Mouse (Mus musculus) CH12.LX (cell line): ENCODE data around the gene Usp37. TPM values are rescaled to one million over a fixed set of nuclear protein-coding genes. Genes with fewer than 3 reads are reported as not detected.

Source experiments
- DNase-seq: peaks from one replicate; pipeline ENCODE4 v3.0.0-alpha.2; 2013; ENCODE audit errors: extremely low read depth
- H3K27ac ChIP-seq: 2 replicates; pipeline ENCODE4 v1.5.1; 2012; ENCODE audit warnings: low read depth, mild to moderate bottlenecking, control low read depth, moderate library complexity; ENCODE audit not compliant: insufficient read depth
- H3K27me3 ChIP-seq: replicated peaks from 2 replicates; pipeline ENCODE3; 2012; ENCODE audit warnings: inconsistent platforms
- H3K36me3 ChIP-seq, 2 experiments: replicated peaks in 1 of 2; 2 replicates each; pipeline versions ENCODE3 to v1.6.1; 2012; ENCODE audit warnings: inconsistent platforms in 1 of 2, low read length in 1 of 2, mild to moderate bottlenecking in 1 of 2, mixed read lengths in 1 of 2, moderate library complexity in 1 of 2; ENCODE audit not compliant: control insufficient read depth in 1 of 2, insufficient read depth in 1 of 2
- H3K4me1 ChIP-seq, 2 experiments: 2 replicates each; pipeline ENCODE4 v1.6.1; 2012; ENCODE audit warnings: inconsistent platforms in 1 of 2, moderate library complexity in 1 of 2; ENCODE audit not compliant: insufficient read depth in 2 of 2, control insufficient read depth in 1 of 2
- H3K4me2 ChIP-seq: 2 replicates; pipeline ENCODE4 v1.6.1; 2012; ENCODE audit warnings: low read depth, mild to moderate bottlenecking, control low read depth; ENCODE audit not compliant: poor library complexity, insufficient read depth, severe bottlenecking
- H3K4me3 ChIP-seq, 3 experiments: fragments of 150-350 bp in 1 of 3; sonication (generic) in 1 of 3; replicated peaks in 1 of 3; 2 replicates each; pipeline versions ENCODE3 to v1.5.1; 2011 to 2012; ENCODE audit warnings: low read depth in 2 of 3, low read length in 2 of 3, mild to moderate bottlenecking in 2 of 3, moderate library complexity in 2 of 3, control low read depth in 1 of 3, improper control_type of control experiment in 1 of 3, inconsistent platforms in 1 of 3, mixed read lengths in 1 of 3; ENCODE audit not compliant: poor library complexity in 1 of 3
- H3K79me2 ChIP-seq: replicated peaks from 2 replicates; pipeline ENCODE4 v1.6.1; 2012; ENCODE audit warnings: mild to moderate bottlenecking, moderate library complexity; ENCODE audit not compliant: control insufficient read depth, poor library complexity, insufficient read depth, severe bottlenecking; ENCODE audit errors: extremely low read depth
- H3K9ac ChIP-seq: 2 replicates; pipeline ENCODE4 v1.6.1; 2012; ENCODE audit warnings: low read depth, mild to moderate bottlenecking, control low read depth, moderate library complexity; ENCODE audit not compliant: insufficient read depth
- H3K9me3 ChIP-seq: replicated peaks from 2 replicates; pipeline ENCODE3; 2012; ENCODE audit warnings: low read length, inconsistent platforms, mixed read lengths
- CHD1 ChIP-seq: IDR thresholded peaks from 2 replicates; pipeline ENCODE4 v1.6.1; 2012; ENCODE audit warnings: low read depth, low read length, improper control_type of control experiment, inconsistent platforms
- E2F4 ChIP-seq: IDR thresholded peaks from 2 replicates; pipeline ENCODE4 v1.6.1; 2011; ENCODE audit warnings: low read depth, low read length, improper control_type of control experiment; ENCODE audit not compliant: insufficient replicate concordance
- ELF1 ChIP-seq: IDR thresholded peaks from 2 replicates; pipeline ENCODE4 v1.6.1; 2014; ENCODE audit warnings: low read depth, mild to moderate bottlenecking, inconsistent platforms, low read length, improper control_type of control experiment
- ETS1 ChIP-seq: conservative IDR thresholded peaks from 2 replicates; pipeline ENCODE4 v1.6.1; 2012; ENCODE audit warnings: low read depth, mild to moderate bottlenecking, inconsistent platforms, low read length, improper control_type of control experiment, moderate library complexity
- HCFC1 ChIP-seq: IDR thresholded peaks from 2 replicates; pipeline ENCODE4 v1.6.1; 2012; ENCODE audit warnings: low read depth, mild to moderate bottlenecking, inconsistent platforms, low read length, improper control_type of control experiment
- IRF4 ChIP-seq: IDR thresholded peaks from 2 replicates; pipeline ENCODE4 v1.6.1; 2014; ENCODE audit warnings: low read depth, mild to moderate bottlenecking, inconsistent platforms, low read length, improper control_type of control experiment
- JUN ChIP-seq: IDR thresholded peaks from 2 replicates; pipeline ENCODE4 v1.6.1; 2011; ENCODE audit warnings: low read depth, mild to moderate bottlenecking, low read length, improper control_type of control experiment, moderate library complexity; ENCODE audit not compliant: insufficient read depth
- JUND ChIP-seq: conservative IDR thresholded peaks from 2 replicates; pipeline ENCODE4 v1.6.1; 2011; ENCODE audit warnings: low read depth, low read length, improper control_type of control experiment
- KAT2A ChIP-seq: IDR thresholded peaks from 2 replicates; pipeline ENCODE4 v1.6.1; 2012; ENCODE audit warnings: low read length, improper control_type of control experiment, inconsistent platforms; ENCODE audit not compliant: insufficient replicate concordance
- MAFK ChIP-seq: IDR thresholded peaks from 2 replicates; pipeline ENCODE4 v1.6.1; 2011; ENCODE audit warnings: low read length, improper control_type of control experiment; ENCODE audit not compliant: insufficient replicate concordance
- MAX ChIP-seq: IDR thresholded peaks from 2 replicates; pipeline ENCODE4 v1.6.1; 2011; ENCODE audit warnings: low read length, improper control_type of control experiment
- MAZ ChIP-seq: IDR thresholded peaks from 2 replicates; pipeline ENCODE4 v1.6.1; 2012; ENCODE audit warnings: low read depth, mild to moderate bottlenecking, inconsistent platforms, low read length, improper control_type of control experiment, moderate library complexity
- MYC ChIP-seq: IDR thresholded peaks from 2 replicates; pipeline ENCODE4 v1.6.1; 2011; ENCODE audit warnings: low read depth, mild to moderate bottlenecking, improper control_type of control experiment, low read length
- NRF1 ChIP-seq: IDR thresholded peaks from 2 replicates; pipeline ENCODE4 v1.6.1; 2014; ENCODE audit warnings: low read depth, mild to moderate bottlenecking, inconsistent platforms, low read length, improper control_type of control experiment, moderate library complexity
- PAX5 ChIP-seq: IDR thresholded peaks from 2 replicates; pipeline ENCODE4 v1.6.1; 2012; ENCODE audit warnings: low read length, inconsistent platforms, mixed read lengths
- POLR2A ChIP-seq: IDR thresholded peaks from 2 replicates; pipeline ENCODE4 v1.6.1; 2011; ENCODE audit warnings: low read depth, mild to moderate bottlenecking, improper control_type of control experiment, low read length
- RAD21 ChIP-seq: IDR thresholded peaks from 2 replicates; pipeline ENCODE4 v1.6.1; 2011; ENCODE audit warnings: low read depth, mild to moderate bottlenecking, low read length, improper control_type of control experiment, moderate library complexity
- SIN3A ChIP-seq: IDR thresholded peaks from 2 replicates; pipeline ENCODE4 v1.6.1; 2012; ENCODE audit warnings: low read length, improper control_type of control experiment, inconsistent platforms
- SMC3 ChIP-seq: IDR thresholded peaks from 2 replicates; pipeline ENCODE4 v1.6.1; 2011; ENCODE audit warnings: low read depth, low read length, improper control_type of control experiment
- TBP ChIP-seq: conservative IDR thresholded peaks from 2 replicates; pipeline ENCODE4 v1.6.1; 2011; ENCODE audit warnings: low read depth, low read length, improper control_type of control experiment
- UBTF ChIP-seq: IDR thresholded peaks from 2 replicates; pipeline ENCODE4 v1.6.1; 2012; ENCODE audit warnings: low read depth, mild to moderate bottlenecking, inconsistent platforms, low read length, improper control_type of control experiment, moderate library complexity
- ZC3H11A ChIP-seq: IDR thresholded peaks from 2 replicates; pipeline ENCODE4 v1.6.1; 2012; ENCODE audit warnings: low read depth, mild to moderate bottlenecking, inconsistent platforms, low read length, improper control_type of control experiment
- ZKSCAN1 ChIP-seq: IDR thresholded peaks from 2 replicates; pipeline ENCODE4 v1.6.1; 2012; ENCODE audit warnings: low read depth, inconsistent platforms, low read length, improper control_type of control experiment, borderline replicate concordance
- ZMIZ1 ChIP-seq: IDR thresholded peaks from 2 replicates; pipeline ENCODE4 v1.6.1; 2012; ENCODE audit warnings: low read depth, mild to moderate bottlenecking, inconsistent platforms, low read length, improper control_type of control experiment
- ZNF384 ChIP-seq: IDR thresholded peaks from 2 replicates; pipeline ENCODE4 v1.6.1; 2012; ENCODE audit warnings: low read depth, low read length, improper control_type of control experiment, inconsistent platforms
- dilution Hi-C: fragments of 300-500 bp; cut with MboI; formaldehyde crosslinking; loops from 2 replicates; pipeline ENCODE4 v1.14.3; 2020; ENCODE audit warnings: low sequenced_read_pairs; ENCODE audit not compliant: extremely low pct_unique_long_range_greater_than_20kb, extremely low pct_ligation_motif_present
- in situ Hi-C: fragments of 300-500 bp; cut with MboI; formaldehyde crosslinking; loops from 3 replicates; pipeline ENCODE4 v1.14.3; 2019; ENCODE audit warnings: low sequenced_read_pairs, low pct_ligation_motif_present, low pct_unique_long_range_greater_than_20kb, mixed read lengths
- polyA plus RNA-seq: library from polyadenylated mRNA; unstranded; fragments of >175 nt; gene quantifications from 2 replicates; pipeline ENCODE4 v1.2.1, GENCODE M21; 2012; ENCODE audit warnings: low read depth; ENCODE audit not compliant: insufficient read length
- total RNA-seq, 2 experiments: library from RNA; depleted of rRNA; stranded (reverse); fragments of 300-350 nt in 1 of 2; fragments of >200 nt in 1 of 2; gene quantifications; 2 replicates each; pipeline ENCODE4 v1.2.3; 2012 to 2014

Usp37 gene
- total and polyA plus RNA-seq, 3 experiments = 13.8 to 24.5 (median 24.1) TPM

DNA sequence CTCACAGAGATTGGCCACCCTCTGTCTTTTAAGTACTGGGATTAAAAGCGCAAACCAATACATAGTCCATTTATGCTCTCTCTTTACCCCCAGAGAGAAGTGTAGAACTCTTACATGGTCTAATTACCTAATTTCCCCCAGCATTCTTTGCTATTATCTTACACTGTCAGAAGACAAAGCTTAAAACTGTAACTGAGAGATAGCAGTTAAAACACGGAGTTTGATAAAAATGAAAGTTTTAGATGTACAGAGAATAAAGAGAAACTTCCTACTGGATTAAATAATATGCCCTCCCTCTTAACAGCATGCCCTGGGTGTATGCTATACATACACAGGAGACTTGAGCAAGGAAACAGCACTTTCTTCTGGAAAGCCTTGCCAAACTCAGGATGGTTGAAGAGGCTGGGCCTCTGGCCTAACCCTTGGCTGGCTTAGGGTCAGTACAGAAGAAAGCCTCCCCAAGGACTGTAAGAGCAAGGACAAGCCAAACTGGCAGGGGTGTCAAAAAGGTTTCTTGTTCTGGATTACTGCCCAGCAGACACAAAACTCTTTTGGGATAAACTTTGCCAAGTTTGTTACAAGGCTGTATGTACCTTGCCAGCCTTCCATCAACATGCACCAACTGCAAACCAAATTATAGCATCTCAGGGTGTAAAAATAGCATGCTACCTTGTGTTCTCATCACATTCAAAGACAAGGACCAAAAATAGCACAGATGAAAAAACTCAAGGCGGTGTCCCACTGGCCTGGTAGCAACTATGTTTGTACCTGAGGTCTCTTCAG lies 40.7 kb upstream of the Usp37 start:
- Histone ChIP-seq H3K4me1 (peaks cover 5 to 38% of the 10 kb centered on the region in 2 experiments), H3K27ac (no peak overlapping the region; the same call in 1 of the 2 replicates), H3K9ac (no peak overlapping the region), H3K79me2 (peaks cover 45% of the 10 kb centered on the region), H3K9me3 (no peaks in the 10 kb centered on the region), H3K27me3 (no peaks in the 10 kb centered on the region), H3K4me3 (no peak overlapping the region), H3K36me3 (peaks cover 16 to 52% of the 10 kb centered on the region in 2 experiments), H3K4me2 (no peak overlapping the region; the same call in 1 of the 2 replicates)
- no peak for TF ChIP-seq JUN
- TF ChIP-seq HCFC1 = no peak
- no peak for TF ChIP-seq MAZ
- TF ChIP-seq ETS1 = no peak
- no peak for TF ChIP-seq RAD21
- no peak for TF ChIP-seq ELF1
- TF ChIP-seq NRF1 = no peak
- no peak for TF ChIP-seq MYC
- TF ChIP-seq MAFK = no peak
- no peak for TF ChIP-seq IRF4
- TF ChIP-seq MAX = no peak
- TF ChIP-seq PAX5 = no peak
- TF ChIP-seq CHD1 = no peak
- in situ Hi-C loops = no loop called here
- dilution Hi-C loops = no loop called here
- no peak for DNase-seq

DNA sequence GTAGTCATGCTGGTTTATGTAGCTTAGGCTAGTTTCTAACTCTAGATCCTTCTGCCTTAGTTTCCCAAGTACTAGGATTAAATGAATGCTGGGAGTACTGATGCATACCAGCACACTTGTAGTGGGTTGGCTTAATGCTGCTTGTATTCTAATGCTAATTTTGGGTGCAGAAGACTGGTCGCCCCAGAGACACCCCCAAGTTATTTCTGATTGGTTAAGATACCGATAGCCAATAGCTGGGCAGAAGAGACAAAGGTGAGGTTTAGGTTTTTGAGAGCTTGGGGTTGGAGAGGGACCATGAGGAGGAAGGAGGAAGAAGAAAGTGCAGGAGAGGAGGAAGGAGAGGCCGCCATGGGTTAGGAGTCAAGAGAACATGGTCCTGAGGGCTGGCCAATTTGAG lies 38.5 kb upstream of the Usp37 start:
- H3K9ac ChIP-seq = no peak overlapping the region
- TF ChIP-seq POLR2A (no peak), SMC3 (no peak), ZNF384 (no peak), JUND (no peak), TBP (no peak), ELF1 (no peak), SIN3A (no peak), KAT2A (no peak), ZKSCAN1 (no peak), E2F4 (no peak), IRF4 (no peak), ZC3H11A (no peak), UBTF (no peak), ZMIZ1 (no peak)
- H3K36me3 ChIP-seq = peaks cover 34 to 67% of the 10 kb centered on the region in 2 experiments
- H3K4me2 ChIP-seq = no peak overlapping the region
- in situ Hi-C loops = no loop called here
- H3K27ac ChIP-seq = no peak overlapping the region
- H3K79me2 ChIP-seq = peaks cover 39% of the 10 kb centered on the region
- DNase-seq = no peak
- H3K27me3 ChIP-seq = no peaks in the 10 kb centered on the region
- dilution Hi-C loops = no loop called here
- peaks cover 5 to 26% of the 10 kb centered on the region in 2 experiments for H3K4me1 ChIP-seq
- H3K9me3 ChIP-seq = no peaks in the 10 kb centered on the region
- no peak overlapping the region for H3K4me3 ChIP-seq
